8 mouse cellular contexts compared by ENCODE assay signal in the genomic region with DNA sequence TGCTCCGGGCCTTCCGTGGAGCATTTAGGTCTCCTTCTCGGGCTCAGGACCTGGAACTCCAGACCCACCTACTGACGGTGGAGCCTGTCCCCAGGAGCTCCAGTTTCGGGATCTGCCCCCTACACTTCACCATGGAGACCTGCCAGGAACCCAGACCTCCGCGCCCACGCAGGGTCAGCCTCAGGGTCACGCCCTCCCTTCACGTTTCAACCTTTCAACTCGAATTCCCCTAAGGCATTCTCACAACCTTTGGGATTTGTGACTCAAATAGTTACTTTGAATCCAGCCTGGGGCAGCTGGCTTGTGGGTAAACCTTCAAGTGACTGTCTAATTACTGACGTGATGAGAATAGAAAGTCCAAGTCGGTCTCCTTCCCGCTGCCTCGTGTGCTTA. TPM values are rescaled to one million over a fixed set of nuclear protein-coding genes. Genes with fewer than 3 reads are reported as not detected.
DNase-seq lines count a peak whose midpoint lies in the region; ATAC-seq and TF ChIP-seq lines count a peak whose summit lies in the region.

No protein-coding gene starts in this region.

- peaks cover 20% of the 10 kb centered on the region for H3K36me3 ChIP-seq in heart, embryonic 12.5 days
- H3K36me3 ChIP-seq in G1E (replicated peaks) = peaks cover 38% of the 10 kb centered on the region
- peaks cover 18% of the 10 kb centered on the region for H3K36me3 ChIP-seq in hindbrain, postnatal 0 days (ENCODE audit: insufficient read depth, low read length)
- peaks cover 18% of the 10 kb centered on the region for H3K36me3 ChIP-seq in liver, embryonic 15.5 days (replicated peaks)
- peaks cover under 1% of the 10 kb centered on the region; the same call in 1 of the 2 replicates for H3K36me3 ChIP-seq in splenic B cell, adult 2 months (ENCODE audit: control insufficient read depth, insufficient read depth, low read length, poor library complexity, severe bottlenecking)

- H3K9ac ChIP-seq in heart, embryonic 12.5 days = peak overlapping the region; percentile 96
- peak overlapping the region; percentile 76 for H3K9ac ChIP-seq in hindbrain, postnatal 0 days (replicated peaks; ENCODE audit: low read length)
- H3K9ac ChIP-seq in liver, embryonic 15.5 days = peak overlapping the region; percentile 94

- DNase-seq in heart, adult 18-20 months = no peak
- peak; percentile 58 for DNase-seq in G1E (ENCODE audit: low spot score)
- peak; percentile 27 for DNase-seq in hindbrain, postnatal 0 days (ENCODE audit: low spot score)
- peak; percentile 51 for DNase-seq in splenic B cell, adult 2 months (ENCODE audit: low read depth, low spot score)
- no peak for DNase-seq in urinary bladder, adult 2 months (ENCODE audit: low spot score)

- no peak for TF ChIP-seq POLR2A in cortical plate, adult 2 months (IDR thresholded peaks at IDR 0.05; ENCODE audit: extremely low read depth, insufficient read depth, low read length)

- no peak for TF ChIP-seq CTCF in G1E (IDR thresholded peaks at IDR 0.05; ENCODE audit: low read depth, low read length)
- TF ChIP-seq CTCF in cortical plate, adult 2 months (IDR thresholded peaks at IDR 0.05; ENCODE audit: extremely low read depth, insufficient read depth, low read length) = no peak
- no peak for TF ChIP-seq CTCF in hindbrain, postnatal 0 days (IDR thresholded peaks at IDR 0.05; ENCODE audit: low read depth)

- no peaks in the 10 kb centered on the region for H3K27me3 ChIP-seq in heart, embryonic 12.5 days (replicated peaks)
- no peaks in the 10 kb centered on the region for H3K27me3 ChIP-seq in G1E (ENCODE audit: insufficient read depth, low read length)
- H3K27me3 ChIP-seq in hindbrain, postnatal 0 days (ENCODE audit: insufficient read depth, low read length) = no peaks in the 10 kb centered on the region
- H3K27me3 ChIP-seq in liver, embryonic 15.5 days = no peaks in the 10 kb centered on the region
- H3K27me3 ChIP-seq in splenic B cell, adult 2 months (ENCODE audit: control insufficient read depth, insufficient read depth, low read length, poor library complexity, severe bottlenecking) = no peaks in the 10 kb centered on the region

- WGBS in heart, embryonic 12.5 days = 0% methylated on average over 15 of the region's 15 CpGs
- 1% methylated on average over 15 of the region's 15 CpGs for WGBS in hindbrain, postnatal 0 days
- WGBS in liver, embryonic 15.5 days (ENCODE audit: insufficient replicate concordance) = under 1% methylated on average over 15 of the region's 15 CpGs

- peak overlapping the region; percentile 53 for H3K27ac ChIP-seq in heart, embryonic 12.5 days (ENCODE audit: poor library complexity, severe bottlenecking)
- no peak overlapping the region for H3K27ac ChIP-seq in cortical plate, adult 2 months (ENCODE audit: insufficient read depth, low read length)
- H3K27ac ChIP-seq in hindbrain, postnatal 0 days = peak overlapping the region; percentile 85
- peak overlapping the region; percentile 71 for H3K27ac ChIP-seq in liver, embryonic 15.5 days (replicated peaks)

- no peaks in the 10 kb centered on the region for H3K9me3 ChIP-seq in heart, embryonic 12.5 days (replicated peaks)
- H3K9me3 ChIP-seq in G1E (replicated peaks) = no peaks in the 10 kb centered on the region
- H3K9me3 ChIP-seq in hindbrain, postnatal 0 days (ENCODE audit: low read length) = no peaks in the 10 kb centered on the region
- H3K9me3 ChIP-seq in liver, embryonic 15.5 days (replicated peaks) = no peaks in the 10 kb centered on the region

- peak overlapping the region; percentile 100 for H3K4me3 ChIP-seq in heart, embryonic 12.5 days
- peak overlapping the region; percentile 86 for H3K4me3 ChIP-seq in G1E (ENCODE audit: low read depth, low read length)
- peak overlapping the region; percentile 77 for H3K4me3 ChIP-seq in cortical plate, adult 2 months (ENCODE audit: insufficient read depth, low read length)
- peak overlapping the region; percentile 59 for H3K4me3 ChIP-seq in hindbrain, postnatal 0 days (ENCODE audit: low read length)
- H3K4me3 ChIP-seq in liver, embryonic 15.5 days (replicated peaks) = peak overlapping the region; percentile 92

- peak; percentile 41 for ATAC-seq in heart, embryonic 12.5 days (ENCODE audit: insufficient number of reproducible peaks, low FRiP score)
- no peak for ATAC-seq in G1E (ENCODE audit: extremely low read depth, insufficient number of reproducible peaks, low FRiP score, poor library complexity, severe bottlenecking)
- ATAC-seq in hindbrain, postnatal 0 days = no peak
- peak; percentile 23 for ATAC-seq in liver, embryonic 15.5 days (ENCODE audit: insufficient read depth)

- H3K4me2 ChIP-seq in heart, embryonic 12.5 days = peak overlapping the region; percentile 74
- peak overlapping the region; percentile 76 for H3K4me2 ChIP-seq in hindbrain, postnatal 0 days (ENCODE audit: low read depth, low read length)
- peak overlapping the region; percentile 86 for H3K4me2 ChIP-seq in liver, embryonic 15.5 days

- peaks cover 11% of the 10 kb centered on the region for H3K4me1 ChIP-seq in heart, embryonic 12.5 days (replicated peaks)
- H3K4me1 ChIP-seq in G1E (ENCODE audit: insufficient read depth, low read depth, low read length) = peaks cover 28% of the 10 kb centered on the region
- peaks cover 7% of the 10 kb centered on the region; the same call in 1 of the 2 replicates for H3K4me1 ChIP-seq in cortical plate, adult 2 months (ENCODE audit: control insufficient read depth, insufficient read depth, low read length)
- peaks cover 13% of the 10 kb centered on the region for H3K4me1 ChIP-seq in hindbrain, postnatal 0 days (ENCODE audit: insufficient read depth, low read length)
- peaks cover 45% of the 10 kb centered on the region for H3K4me1 ChIP-seq in liver, embryonic 15.5 days (replicated peaks)

RNA-seq across cellular contexts. Expression of a gene that starts 0.4 kb away (rescaled TPM):
- polyA plus RNA-seq in heart, embryonic 12.5 days (2016; fragmentation: Nextera tagmentation; extraction: Ambion mirVana) = 21.8 and 23.1 TPM in 2 replicates
- total RNA-seq in heart, adult 18-20 months (2021) = 10 to 100 TPM; 49.8 to 51.4 TPM
- total RNA-seq in G1E (2014; fragmentation: Nextera tagmentation) = 35.1 and 41.7 TPM in 2 replicates
- total RNA-seq in G1E (2017) = 11.7 and 13.8 TPM in 2 replicates
- polyA plus RNA-seq in G1E (2012) = 8.9 and 11.3 TPM in 2 replicates
- polyA plus RNA-seq in cortical plate, adult 2 months (2012; rRNA removed) = 30.7 and 30.9 TPM in 2 replicates
- 56.0 and 58.2 TPM in 2 replicates for total RNA-seq in hindbrain, postnatal 0 days (2014; rRNA removed)
- 29.2 and 29.9 TPM in 2 replicates for polyA plus RNA-seq in hindbrain, postnatal 0 days (2015; fragmentation: Nextera tagmentation; extraction: Ambion mirVana)
- polyA plus RNA-seq in liver, embryonic 15.5 days (2015; fragmentation: Nextera tagmentation; extraction: Ambion mirVana) = 8.7 and 10.3 TPM in 2 replicates
- polyA plus RNA-seq in urinary bladder, adult 2 months (2012; rRNA removed) = 15.6 and 20.0 TPM in 2 replicates

RNA-seq across cellular contexts. Expression of a gene that starts 4.3 kb away (rescaled TPM):
- polyA plus RNA-seq in heart, embryonic 12.5 days (2016; fragmentation: Nextera tagmentation; extraction: Ambion mirVana) = 21.6 and 22.3 TPM in 2 replicates
- total RNA-seq in heart, adult 18-20 months (2021) = 10 to 100 TPM; 17.6 to 18.7 TPM
- total RNA-seq in G1E (2014; fragmentation: Nextera tagmentation) (35.9 and 42.1 TPM in 2 replicates), G1E (2017) (15.7 and 16.8 TPM in 2 replicates)
- polyA plus RNA-seq in G1E (2012) = 16.3 and 18.1 TPM in 2 replicates
- polyA plus RNA-seq in cortical plate, adult 2 months (2012; rRNA removed) = 9.4 and 9.6 TPM in 2 replicates
- total RNA-seq in hindbrain, postnatal 0 days (2014; rRNA removed) = 22.2 and 25.8 TPM in 2 replicates
- polyA plus RNA-seq in hindbrain, postnatal 0 days (2015; fragmentation: Nextera tagmentation; extraction: Ambion mirVana) = 12.8 and 13.1 TPM in 2 replicates
- 11.6 and 12.6 TPM in 2 replicates for polyA plus RNA-seq in liver, embryonic 15.5 days (2015; fragmentation: Nextera tagmentation; extraction: Ambion mirVana)
- 9.2 and 10.3 TPM in 2 replicates for polyA plus RNA-seq in urinary bladder, adult 2 months (2012; rRNA removed)

RNA-seq across cellular contexts. Expression of a gene that starts 51.4 kb away (rescaled TPM):
- polyA plus RNA-seq in heart, embryonic 12.5 days (2016; fragmentation: Nextera tagmentation; extraction: Ambion mirVana) = 5.0 and 5.8 TPM in 2 replicates
- 1 to 10 TPM; 1.2 to 2.0 TPM for total RNA-seq in heart, adult 18-20 months (2021)
- not detected in 2 replicates for total RNA-seq in G1E (2014; fragmentation: Nextera tagmentation)
- total RNA-seq in G1E (2017) = 0.05 TPM in 1 of 2 replicates, not detected in the other
- polyA plus RNA-seq in G1E (2012) = not detected in 2 replicates
- 0.23 TPM in 2 replicates for polyA plus RNA-seq in cortical plate, adult 2 months (2012; rRNA removed)
- total RNA-seq in hindbrain, postnatal 0 days (2014; rRNA removed) = 0.21 TPM in 1 of 2 replicates, not detected in the other
- 0.31 and 0.44 TPM in 2 replicates for polyA plus RNA-seq in hindbrain, postnatal 0 days (2015; fragmentation: Nextera tagmentation; extraction: Ambion mirVana)
- polyA plus RNA-seq in liver, embryonic 15.5 days (2015; fragmentation: Nextera tagmentation; extraction: Ambion mirVana) = 0.45 and 0.58 TPM in 2 replicates
- 11.0 and 14.6 TPM in 2 replicates for polyA plus RNA-seq in urinary bladder, adult 2 months (2012; rRNA removed)

Comparison
In these comparisons a context has a peak if more than half of its experiments do, and no peak if none do; other contexts are left out.
1. ATAC-seq: peak in heart, embryonic 12.5 days (single experiment) and liver, embryonic 15.5 days (single experiment); none in G1E (single experiment) and hindbrain, postnatal 0 days (single experiment).
2. DNase-seq: peak in G1E (single experiment), hindbrain, postnatal 0 days (single experiment) and splenic B cell, adult 2 months (single experiment); none in heart, adult 18-20 months (0 of 2) and urinary bladder, adult 2 months (single experiment).
3. Peak in every context shown above with its lines, with median percentiles within 50 percentile points of each other: H3K4me2 ChIP-seq, H3K4me3 ChIP-seq and H3K9ac ChIP-seq.